8 mouse cellular contexts compared by ENCODE assay signal in genomic region chr10:80348244-80348781, GRCm38 (mm10). TPM values are rescaled to one million over a fixed set of nuclear protein-coding genes. Genes with fewer than 3 reads are reported as not detected.
A peak's percentile ranks its signal among the peaks of the same experiment; 100 is the strongest.
DNase-seq lines count a peak whose midpoint lies in the region; ATAC-seq and TF ChIP-seq lines count a peak whose summit lies in the region.

Gene Adamtsl5, minus strand, starts transcription at chr10:80348412.

- 2% methylated on average over 42 of the region's 42 CpGs for WGBS in forebrain, postnatal 0 days
- WGBS in hindbrain, embryonic 13.5 days, result under 1% methylated on average over 42 of the region's 42 CpGs
- WGBS in liver, embryonic 16.5 days (ENCODE audit: insufficient replicate concordance), result 2% methylated on average over 42 of the region's 42 CpGs
- WGBS in neural tube, embryonic 12.5 days, result 1% methylated on average over 42 of the region's 42 CpGs

- peak; percentile 51 for TF ChIP-seq CTCF in forebrain, postnatal 0 days (IDR thresholded peaks at IDR 0.05; ENCODE audit: low read depth)

- no peaks in the 10 kb centered on the region; the same call in 1 of the 2 replicates for H3K4me1 ChIP-seq in brown adipose tissue, adult 24 weeks (ENCODE audit: control insufficient read depth, insufficient read depth, insufficient read length, low read length)
- peaks cover 4% of the 10 kb centered on the region; the same call in 1 of the 2 replicates for H3K4me1 ChIP-seq in forebrain, postnatal 0 days (ENCODE audit: insufficient read depth)
- peaks cover 30% of the 10 kb centered on the region for H3K4me1 ChIP-seq in hindbrain, embryonic 13.5 days (replicated peaks)
- peaks cover 42% of the 10 kb centered on the region for H3K4me1 ChIP-seq in liver, embryonic 16.5 days (ENCODE audit: control insufficient read depth, low read depth, low read length)
- H3K4me1 ChIP-seq in neural tube, embryonic 12.5 days, result peaks cover 26% of the 10 kb centered on the region

- peak; percentile 41 to 71 for DNase-seq in cerebellum, adult 18-20 months
- DNase-seq in cerebellum, adult 9-10 months, result no peak
- DNase-seq in forebrain, postnatal 0 days, result no peak
- no peak for DNase-seq in frontal cortex, postnatal 10 days (ENCODE audit: low spot score in 2 of 2)

- H3K9me3 ChIP-seq in forebrain, postnatal 0 days (ENCODE audit: low read length), result no peaks in the 10 kb centered on the region
- H3K9me3 ChIP-seq in hindbrain, embryonic 13.5 days, result no peaks in the 10 kb centered on the region
- no peaks in the 10 kb centered on the region for H3K9me3 ChIP-seq in liver, embryonic 16.5 days (replicated peaks; ENCODE audit: control insufficient read depth, low read length)
- H3K9me3 ChIP-seq in neural tube, embryonic 12.5 days, result no peaks in the 10 kb centered on the region

- H3K36me3 ChIP-seq in forebrain, postnatal 0 days (ENCODE audit: insufficient read depth), result no peaks in the 10 kb centered on the region
- H3K36me3 ChIP-seq in hindbrain, embryonic 13.5 days, result no peaks in the 10 kb centered on the region
- H3K36me3 ChIP-seq in liver, embryonic 16.5 days (ENCODE audit: control insufficient read depth, insufficient read depth), result no peaks in the 10 kb centered on the region
- no peaks in the 10 kb centered on the region for H3K36me3 ChIP-seq in neural tube, embryonic 12.5 days

- peaks cover 79% of the 10 kb centered on the region for H3K27me3 ChIP-seq in forebrain, postnatal 0 days (ENCODE audit: insufficient read depth, low read length)
- peaks cover 100% of the 10 kb centered on the region for H3K27me3 ChIP-seq in hindbrain, embryonic 13.5 days
- H3K27me3 ChIP-seq in liver, embryonic 16.5 days (ENCODE audit: control insufficient read depth, insufficient read depth, low read depth, low read length), result peaks cover 53% of the 10 kb centered on the region
- peaks cover 94% of the 10 kb centered on the region for H3K27me3 ChIP-seq in neural tube, embryonic 12.5 days (replicated peaks)

- H3K27ac ChIP-seq in brown adipose tissue, adult 24 weeks (replicated peaks; ENCODE audit: low read depth, low read length), result peak within 1 kb of the TSS; percentile 23; the same call in 1 of the 2 replicates
- no peak within 1 kb of the TSS for H3K27ac ChIP-seq in forebrain, postnatal 0 days (ENCODE audit: low read depth, low read length)
- no peak within 1 kb of the TSS for H3K27ac ChIP-seq in hindbrain, embryonic 13.5 days
- H3K27ac ChIP-seq in liver, embryonic 16.5 days (ENCODE audit: low read length), result no peak within 1 kb of the TSS
- H3K27ac ChIP-seq in neural tube, embryonic 12.5 days, result no peak within 1 kb of the TSS

- H3K4me3 ChIP-seq in brown adipose tissue, adult 24 weeks (ENCODE audit: insufficient read depth, low read depth, low read length), result peak within 1 kb of the TSS; percentile 73
- no peak within 1 kb of the TSS for H3K4me3 ChIP-seq in forebrain, postnatal 0 days (ENCODE audit: low read depth, low read length)
- H3K4me3 ChIP-seq in hindbrain, embryonic 13.5 days, result no peak within 1 kb of the TSS
- H3K4me3 ChIP-seq in liver, embryonic 16.5 days (ENCODE audit: low read depth, low read length), result peak within 1 kb of the TSS; percentile 57
- H3K4me3 ChIP-seq in neural tube, embryonic 12.5 days, result peak within 1 kb of the TSS; percentile 16; the same call in 1 of the 2 replicates

- no peak within 1 kb of the TSS for H3K9ac ChIP-seq in forebrain, postnatal 0 days
- no peak within 1 kb of the TSS for H3K9ac ChIP-seq in hindbrain, embryonic 13.5 days
- H3K9ac ChIP-seq in liver, embryonic 16.5 days (ENCODE audit: low read depth, low read length), result peak within 1 kb of the TSS; percentile 52
- no peak within 1 kb of the TSS for H3K9ac ChIP-seq in neural tube, embryonic 12.5 days

- peak; percentile 23; the same call in 1 of the 2 replicates for ATAC-seq in forebrain, postnatal 0 days
- ATAC-seq in hindbrain, embryonic 13.5 days (ENCODE audit: low FRiP score), result no peak
- peak; percentile 25 for ATAC-seq in liver, embryonic 16.5 days (ENCODE audit: low read depth)
- ATAC-seq in neural tube, embryonic 12.5 days (ENCODE audit: low FRiP score, low read depth), result no peak; the same call in 1 of the 2 replicates

- H3K4me2 ChIP-seq in forebrain, postnatal 0 days (ENCODE audit: low read depth), result peak within 1 kb of the TSS; percentile 6
- H3K4me2 ChIP-seq in hindbrain, embryonic 13.5 days, result peak within 1 kb of the TSS; percentile 25
- H3K4me2 ChIP-seq in liver, embryonic 16.5 days (ENCODE audit: low read depth, low read length), result peak within 1 kb of the TSS; percentile 83
- H3K4me2 ChIP-seq in neural tube, embryonic 12.5 days (replicated peaks), result peak within 1 kb of the TSS; percentile 43

RNA-seq across cellular contexts. Expression of gene Adamtsl5, which starts in this region (rescaled TPM):
- 2.9 and 4.2 TPM in 2 replicates for polyA plus RNA-seq in brown adipose tissue, adult 24 weeks (2012; ENCODE audit: insufficient read depth, insufficient read length, missing spikeins)
- total RNA-seq in forebrain, postnatal 0 days (2014; rRNA removed), result 0.31 and 0.33 TPM in 2 replicates
- polyA plus RNA-seq in forebrain, postnatal 0 days (2015; fragmentation: Nextera tagmentation; extraction: Ambion mirVana), result 0.70 and 0.81 TPM in 2 replicates
- 0.42 and 0.66 TPM in 2 replicates for polyA plus RNA-seq in hindbrain, embryonic 13.5 days (2015; fragmentation: Nextera tagmentation; extraction: Ambion mirVana)
- 2.2 and 3.4 TPM in 2 replicates for polyA plus RNA-seq in liver, embryonic 16.5 days (2015; fragmentation: Nextera tagmentation; extraction: Ambion mirVana)
- polyA plus RNA-seq in neural tube, embryonic 12.5 days (2016; fragmentation: Nextera tagmentation; extraction: Ambion mirVana), result 0.50 and 1.1 TPM in 2 replicates

Comparison
In these comparisons a context has a peak if more than half of its experiments do, and no peak if none do; other contexts are left out.
1. DNase-seq: peak in cerebellum, adult 18-20 months (2 of 2); none in cerebellum, adult 9-10 months (single experiment), forebrain, postnatal 0 days (single experiment) and frontal cortex, postnatal 10 days (0 of 2).
2. Peak in ATAC-seq and H3K4me2 ChIP-seq in forebrain, postnatal 0 days; RNA of the gene not detected or under 1 TPM.
3. H3K4me3 ChIP-seq: peak in brown adipose tissue, adult 24 weeks (single experiment), liver, embryonic 16.5 days (single experiment) and neural tube, embryonic 12.5 days (single experiment); none in forebrain, postnatal 0 days (single experiment) and hindbrain, embryonic 13.5 days (single experiment).
4. H3K4me2 ChIP-seq: peak in every context shown above with its lines; median percentile 83 in liver, embryonic 16.5 days; 43 in neural tube, embryonic 12.5 days; 25 in hindbrain, embryonic 13.5 days; 6 in forebrain, postnatal 0 days.